18 mouse cellular contexts compared by ENCODE assay signal in genomic region chr3:108495486-108495885, GRCm38 (mm10). TPM values are rescaled to one million over a fixed set of nuclear protein-coding genes. Genes with fewer than 3 reads are reported as not detected.
DNase-seq lines count a peak whose midpoint lies in the region; ATAC-seq and TF ChIP-seq lines count a peak whose summit lies in the region.
"Had no signal": no experiment of that assay in that cellular context is flagged by ENCODE, and none has a peak within 500 bp of the region (broad histone marks: within the 10 kb centered on the region; RNA-seq: fewer than 3 reads in every experiment).

No protein-coding gene starts in this region.

- peak; percentile 30 for DNase-seq in embryonic facial prominence, embryonic 11.5 days (ENCODE audit: low spot score)
- no peak for DNase-seq in embryonic facial prominence, embryonic 10.5 days (ENCODE audit: low spot score)
- DNase-seq in limb, embryonic 14.5 days (ENCODE audit: low spot score): peak; percentile 16
- DNase-seq in limb, embryonic 10.5 days (ENCODE audit: low spot score): no peak
- peak; percentile 46 for DNase-seq in forebrain, embryonic 14.5 days (ENCODE audit: low spot score)
- no peak for DNase-seq in thymus, postnatal 10 days (ENCODE audit: low spot score in 2 of 2)
- DNase-seq in heart, embryonic 10.5 days (ENCODE audit: low spot score): no peak
- DNase-seq: cerebellum, adult 9-10 months; embryo, embryonic 11 days; kidney, postnatal 10 days; layer of hippocampus, adult 9-11 months; liver, postnatal 0 days; lung, postnatal 4 days; right cerebral cortex, postnatal 4 days had no signal

- TF ChIP-seq POLR2A in limb, embryonic 14.5 days (IDR thresholded peaks at IDR 0.05; ENCODE audit: borderline replicate concordance, extremely low read depth, insufficient read depth, insufficient read length): no peak

- no peaks in the 10 kb centered on the region for H3K36me3 ChIP-seq in embryonic facial prominence, embryonic 11.5 days (replicated peaks; ENCODE audit: control insufficient read depth, insufficient read depth, low read depth, low read length)
- H3K36me3 ChIP-seq in embryonic facial prominence, embryonic 10.5 days (replicated peaks): no peaks in the 10 kb centered on the region
- no peaks in the 10 kb centered on the region for H3K36me3 ChIP-seq in limb, embryonic 14.5 days (ENCODE audit: control insufficient read depth, insufficient read depth, low read length)
- no peaks in the 10 kb centered on the region for H3K36me3 ChIP-seq in limb, embryonic 10.5 days
- H3K36me3 ChIP-seq in forebrain, embryonic 14.5 days (ENCODE audit: control insufficient read depth, insufficient read depth, low read length): no peaks in the 10 kb centered on the region
- H3K36me3 ChIP-seq in neural tube, embryonic 15.5 days: no peaks in the 10 kb centered on the region
- H3K36me3 ChIP-seq in heart, embryonic 10.5 days: no peaks in the 10 kb centered on the region

- H3K4me1 ChIP-seq in embryonic facial prominence, embryonic 11.5 days (ENCODE audit: control insufficient read depth, insufficient read depth, low read length): 0 out of 2 replicates have a peak, but pooled peaks cover 3% of the 10 kb centered on the region
- H3K4me1 ChIP-seq in embryonic facial prominence, embryonic 10.5 days: peaks cover 35% of the 10 kb centered on the region
- H3K4me1 ChIP-seq in limb, embryonic 14.5 days (ENCODE audit: control insufficient read depth, insufficient read depth, low read length): peaks cover 7% of the 10 kb centered on the region; the same call in 1 of the 2 replicates
- peaks cover 20% of the 10 kb centered on the region for H3K4me1 ChIP-seq in limb, embryonic 10.5 days
- H3K4me1 ChIP-seq in forebrain, embryonic 14.5 days (ENCODE audit: control insufficient read depth, insufficient read depth, low read length): peaks cover 13% of the 10 kb centered on the region; the same call in 1 of the 2 replicates
- peaks cover 14% of the 10 kb centered on the region for H3K4me1 ChIP-seq in neural tube, embryonic 15.5 days
- peaks cover 16% of the 10 kb centered on the region for H3K4me1 ChIP-seq in heart, embryonic 10.5 days

- no peak for ATAC-seq in embryonic facial prominence, embryonic 11.5 days (replicated peaks; ENCODE audit: insufficient number of reproducible peaks, low FRiP score, low TSS enrichment, low read depth)
- ATAC-seq in limb, embryonic 14.5 days (ENCODE audit: low FRiP score, low read depth): no peak
- ATAC-seq in forebrain, embryonic 14.5 days: 0 out of 2 replicates have a peak, but pooled peaks have one; percentile 29
- no peak for ATAC-seq in neural tube, embryonic 15.5 days (ENCODE audit: low FRiP score)
- ATAC-seq: inflammation-experienced regulatory T-cells, adult 6 months; liver, postnatal 0 days had no signal

- H3K27ac ChIP-seq in embryonic facial prominence, embryonic 11.5 days (replicated peaks; ENCODE audit: low read depth, low read length): no peak overlapping the region
- H3K27ac ChIP-seq in embryonic facial prominence, embryonic 10.5 days (replicated peaks): no peak overlapping the region
- no peak overlapping the region for H3K27ac ChIP-seq in limb, embryonic 14.5 days (replicated peaks; ENCODE audit: low read depth, low read length)
- no peak overlapping the region for H3K27ac ChIP-seq in limb, embryonic 10.5 days
- no peak overlapping the region for H3K27ac ChIP-seq in forebrain, embryonic 14.5 days (ENCODE audit: low read depth, low read length)
- no peak overlapping the region for H3K27ac ChIP-seq in neural tube, embryonic 15.5 days (replicated peaks)
- no peak overlapping the region for H3K27ac ChIP-seq in heart, embryonic 10.5 days

- H3K9ac ChIP-seq in embryonic facial prominence, embryonic 11.5 days (replicated peaks; ENCODE audit: low read length): no peak overlapping the region
- peak overlapping the region; percentile 14; the same call in 1 of the 2 replicates for H3K9ac ChIP-seq in limb, embryonic 14.5 days (ENCODE audit: low read depth, low read length, severe bottlenecking)
- H3K9ac ChIP-seq in forebrain, embryonic 14.5 days (ENCODE audit: low read length): no peak overlapping the region; the same call in 1 of the 2 replicates
- no peak overlapping the region for H3K9ac ChIP-seq in neural tube, embryonic 15.5 days (replicated peaks)
- H3K9ac ChIP-seq: liver, postnatal 0 days had no signal

- no peak overlapping the region for H3K4me3 ChIP-seq in embryonic facial prominence, embryonic 11.5 days (ENCODE audit: low read depth, low read length)
- no peak overlapping the region for H3K4me3 ChIP-seq in embryonic facial prominence, embryonic 10.5 days
- no peak overlapping the region for H3K4me3 ChIP-seq in limb, embryonic 14.5 days (replicated peaks; ENCODE audit: low read length)
- H3K4me3 ChIP-seq in limb, embryonic 10.5 days: no peak overlapping the region
- no peak overlapping the region for H3K4me3 ChIP-seq in forebrain, embryonic 14.5 days (ENCODE audit: low read depth, low read length)
- no peak overlapping the region for H3K4me3 ChIP-seq in neural tube, embryonic 15.5 days (replicated peaks)
- H3K4me3 ChIP-seq in heart, embryonic 10.5 days: no peak overlapping the region

- H3K4me2 ChIP-seq in embryonic facial prominence, embryonic 11.5 days (ENCODE audit: low read depth, low read length): no peak overlapping the region
- H3K4me2 ChIP-seq in limb, embryonic 14.5 days (replicated peaks; ENCODE audit: low read depth, low read length, severe bottlenecking): no peak overlapping the region
- no peak overlapping the region for H3K4me2 ChIP-seq in forebrain, embryonic 14.5 days (ENCODE audit: low read length)
- 0 out of 2 replicates have a peak overlapping the region, but pooled peaks have one; percentile 0 for H3K4me2 ChIP-seq in neural tube, embryonic 15.5 days

- no peaks in the 10 kb centered on the region for H3K27me3 ChIP-seq in embryonic facial prominence, embryonic 11.5 days (ENCODE audit: control insufficient read depth, insufficient read depth, low read length)
- peaks cover 4% of the 10 kb centered on the region; the same call in 1 of the 2 replicates for H3K27me3 ChIP-seq in embryonic facial prominence, embryonic 10.5 days (replicated peaks; ENCODE audit: low read depth, poor library complexity, severe bottlenecking)
- H3K27me3 ChIP-seq in limb, embryonic 14.5 days (ENCODE audit: control insufficient read depth, insufficient read depth, low read length): no peaks in the 10 kb centered on the region
- no peaks in the 10 kb centered on the region for H3K27me3 ChIP-seq in limb, embryonic 10.5 days (ENCODE audit: low read depth, poor library complexity, severe bottlenecking)
- no peaks in the 10 kb centered on the region for H3K27me3 ChIP-seq in forebrain, embryonic 14.5 days (replicated peaks; ENCODE audit: control insufficient read depth, insufficient read depth, low read length)
- 0 out of 2 replicates have a peak, but pooled peaks cover 2% of the 10 kb centered on the region for H3K27me3 ChIP-seq in neural tube, embryonic 15.5 days (replicated peaks)
- no peaks in the 10 kb centered on the region; the same call in 1 of the 2 replicates for H3K27me3 ChIP-seq in heart, embryonic 10.5 days (ENCODE audit: insufficient read depth, poor library complexity, severe bottlenecking)
- H3K27me3 ChIP-seq: CH12.LX had no signal

- WGBS in embryonic facial prominence, embryonic 11.5 days: 32% methylated on average over 4 of the region's 4 CpGs
- WGBS in embryonic facial prominence, embryonic 10.5 days: 29% methylated on average over 4 of the region's 4 CpGs
- WGBS in limb, embryonic 14.5 days: 24% methylated on average over 4 of the region's 4 CpGs
- WGBS in limb, embryonic 10.5 days: 41% methylated on average over 4 of the region's 4 CpGs
- WGBS in forebrain, embryonic 14.5 days: 13% methylated on average over 4 of the region's 4 CpGs
- 35% methylated on average over 4 of the region's 4 CpGs for WGBS in neural tube, embryonic 15.5 days
- WGBS in heart, embryonic 10.5 days: 34% methylated on average over 4 of the region's 4 CpGs

- H3K9me3 ChIP-seq in embryonic facial prominence, embryonic 11.5 days (replicated peaks; ENCODE audit: control insufficient read depth, low read length): no peaks in the 10 kb centered on the region
- no peaks in the 10 kb centered on the region for H3K9me3 ChIP-seq in embryonic facial prominence, embryonic 10.5 days
- H3K9me3 ChIP-seq in limb, embryonic 14.5 days (ENCODE audit: control insufficient read depth, low read length): no peaks in the 10 kb centered on the region
- no peaks in the 10 kb centered on the region for H3K9me3 ChIP-seq in limb, embryonic 10.5 days (replicated peaks)
- H3K9me3 ChIP-seq in forebrain, embryonic 14.5 days (replicated peaks; ENCODE audit: control insufficient read depth, low read length): no peaks in the 10 kb centered on the region
- no peaks in the 10 kb centered on the region for H3K9me3 ChIP-seq in neural tube, embryonic 15.5 days (replicated peaks)
- no peaks in the 10 kb centered on the region for H3K9me3 ChIP-seq in heart, embryonic 10.5 days

RNA-seq across cellular contexts. Expression of gene 1700013F07Rik, which starts 38.5 kb away (rescaled TPM):
- not detected in 2 replicates for polyA plus RNA-seq in embryonic facial prominence, embryonic 11.5 days (2014; fragmentation: Nextera tagmentation; extraction: Ambion mirVana)
- polyA plus RNA-seq in embryonic facial prominence, embryonic 10.5 days (2016; fragmentation: Nextera tagmentation; extraction: Ambion mirVana): 0.38 TPM in 1 of 2 replicates, not detected in the other
- polyA plus RNA-seq in limb, embryonic 14.5 days (2012; rRNA removed): 0.13 and 0.27 TPM in 2 replicates
- 0.30 TPM in 1 of 2 replicates, not detected in the other for polyA plus RNA-seq in limb, embryonic 14.5 days (2014; fragmentation: Nextera tagmentation; extraction: Ambion mirVana)
- polyA plus RNA-seq in limb, embryonic 10.5 days (2016; fragmentation: Nextera tagmentation; extraction: Ambion mirVana): 0.20 TPM in 1 of 2 replicates, not detected in the other
- 1.3 and 2.0 TPM in 2 replicates for polyA plus RNA-seq in forebrain, embryonic 14.5 days (2014; fragmentation: Nextera tagmentation; extraction: Ambion mirVana)
- 0.87 and 1.2 TPM in 2 replicates for polyA plus RNA-seq in neural tube, embryonic 15.5 days (2015; fragmentation: Nextera tagmentation; extraction: Ambion mirVana)
- polyA plus RNA-seq in heart, embryonic 10.5 days (2016; fragmentation: Nextera tagmentation; extraction: Ambion mirVana): 0.24 TPM in 1 of 2 replicates, not detected in the other
- polyA plus RNA-seq: inflammation-experienced regulatory T-cells, adult 6 months; limb, embryonic 11.5 days; liver, postnatal 0 days had no signal

RNA-seq across cellular contexts. Expression of gene 5330417C22Rik, which starts 40.9 kb away (rescaled TPM):
- 0.48 and 1.5 TPM in 2 replicates for polyA plus RNA-seq in embryonic facial prominence, embryonic 11.5 days (2014; fragmentation: Nextera tagmentation; extraction: Ambion mirVana)
- 0.40 and 0.64 TPM in 2 replicates for polyA plus RNA-seq in embryonic facial prominence, embryonic 10.5 days (2016; fragmentation: Nextera tagmentation; extraction: Ambion mirVana)
- 0.39 and 0.42 TPM in 2 replicates for polyA plus RNA-seq in limb, embryonic 14.5 days (2012; rRNA removed)
- 0.82 and 0.83 TPM in 2 replicates for polyA plus RNA-seq in limb, embryonic 14.5 days (2014; fragmentation: Nextera tagmentation; extraction: Ambion mirVana)
- 0.28 and 0.40 TPM in 2 replicates for polyA plus RNA-seq in limb, embryonic 10.5 days (2016; fragmentation: Nextera tagmentation; extraction: Ambion mirVana)
- 8.7 and 12.2 TPM in 2 replicates for polyA plus RNA-seq in forebrain, embryonic 14.5 days (2014; fragmentation: Nextera tagmentation; extraction: Ambion mirVana)
- polyA plus RNA-seq in neural tube, embryonic 15.5 days (2015; fragmentation: Nextera tagmentation; extraction: Ambion mirVana): 12.1 and 15.8 TPM in 2 replicates
- polyA plus RNA-seq in heart, embryonic 10.5 days (2016; fragmentation: Nextera tagmentation; extraction: Ambion mirVana): 0.24 and 0.69 TPM in 2 replicates

RNA-seq across cellular contexts. Expression of gene Sars, which starts 50.5 kb away (rescaled TPM):
- 153 TPM in 2 replicates for polyA plus RNA-seq in embryonic facial prominence, embryonic 11.5 days (2014; fragmentation: Nextera tagmentation; extraction: Ambion mirVana)
- 132 and 139 TPM in 2 replicates for polyA plus RNA-seq in embryonic facial prominence, embryonic 10.5 days (2016; fragmentation: Nextera tagmentation; extraction: Ambion mirVana)
- polyA plus RNA-seq in limb, embryonic 14.5 days (2012; rRNA removed): 52.4 and 80.2 TPM in 2 replicates
- 108 and 118 TPM in 2 replicates for polyA plus RNA-seq in limb, embryonic 14.5 days (2014; fragmentation: Nextera tagmentation; extraction: Ambion mirVana)
- polyA plus RNA-seq in limb, embryonic 10.5 days (2016; fragmentation: Nextera tagmentation; extraction: Ambion mirVana): 117 and 125 TPM in 2 replicates
- polyA plus RNA-seq in forebrain, embryonic 14.5 days (2014; fragmentation: Nextera tagmentation; extraction: Ambion mirVana): 227 and 241 TPM in 2 replicates
- polyA plus RNA-seq in neural tube, embryonic 15.5 days (2015; fragmentation: Nextera tagmentation; extraction: Ambion mirVana): 206 and 219 TPM in 2 replicates
- 106 and 130 TPM in 2 replicates for polyA plus RNA-seq in heart, embryonic 10.5 days (2016; fragmentation: Nextera tagmentation; extraction: Ambion mirVana)

Comparison
In these comparisons a context has a peak if more than half of its experiments do, and no peak if none do; other contexts are left out.
1. DNase-seq: peak in embryonic facial prominence, embryonic 11.5 days (single experiment), limb, embryonic 14.5 days (single experiment) and forebrain, embryonic 14.5 days (single experiment); none in embryonic facial prominence, embryonic 10.5 days (single experiment), limb, embryonic 10.5 days (single experiment), thymus, postnatal 10 days (0 of 2) and heart, embryonic 10.5 days (single experiment).